Mouse (Mus musculus) C2C12 (cell line): ENCODE measurements around the gene Brcc3.

Experiments used
- CTCF ChIP-seq: IDR thresholded peaks from one replicate; pipeline ENCODE4 v1.5.1; 2011; ENCODE audit not compliant: control insufficient read depth, insufficient read depth, insufficient read length
- MAX ChIP-seq: IDR thresholded peaks from one replicate; pipeline ENCODE4 v1.6.1; 2011; ENCODE audit warnings: mild to moderate bottlenecking, control low read depth
- USF1 ChIP-seq: IDR thresholded peaks from one replicate; pipeline ENCODE4 v1.6.1; 2011; ENCODE audit warnings: low read depth, mild to moderate bottlenecking, control low read depth, moderate library complexity

DNA sequence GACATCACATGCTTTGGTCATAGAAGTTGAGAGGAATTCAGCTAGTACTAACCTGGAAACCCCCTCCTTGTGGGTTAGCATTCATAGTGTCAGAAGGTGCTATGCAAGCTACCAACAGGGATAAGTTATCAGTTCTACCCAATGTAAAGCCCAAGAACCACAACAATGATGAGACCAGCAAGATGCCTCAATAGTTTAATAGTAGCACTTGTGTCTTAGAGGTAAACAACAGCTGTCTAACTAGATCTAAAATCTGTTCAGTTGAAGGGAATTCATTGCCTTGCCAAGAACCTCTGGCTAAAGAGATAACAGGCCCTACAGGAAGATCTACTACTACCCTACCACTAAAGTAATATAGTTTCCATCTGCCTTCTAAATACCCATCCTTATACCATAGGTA is 39.6 kb upstream of the Brcc3 start:
- no peak for TF ChIP-seq USF1
- TF ChIP-seq CTCF: no peak
- no peak for TF ChIP-seq MAX
